Mouse (Mus musculus) CH12.LX (cell line): ENCODE data around the gene Mkln1. TPM values are rescaled to one million over a fixed set of nuclear protein-coding genes. Genes with fewer than 3 reads are reported as not detected.
A peak's percentile ranks its signal among the peaks of the same experiment; 100 is the strongest.

Experiments
- DNase-seq: peaks from one replicate; pipeline ENCODE4 v3.0.0-alpha.2; 2013; ENCODE audit errors: extremely low read depth
- H3K27ac ChIP-seq: 2 replicates; pipeline ENCODE4 v1.5.1; 2012; ENCODE audit warnings: low read depth, mild to moderate bottlenecking, control low read depth, moderate library complexity; ENCODE audit not compliant: insufficient read depth
- H3K27me3 ChIP-seq: replicated peaks from 2 replicates; pipeline ENCODE3; 2012; ENCODE audit warnings: inconsistent platforms
- H3K36me3 ChIP-seq, 2 experiments: replicated peaks in 1 of 2; 2 replicates each; pipeline versions ENCODE3 to v1.6.1; 2012; ENCODE audit warnings: inconsistent platforms in 1 of 2, low read length in 1 of 2, mild to moderate bottlenecking in 1 of 2, mixed read lengths in 1 of 2, moderate library complexity in 1 of 2; ENCODE audit not compliant: control insufficient read depth in 1 of 2, insufficient read depth in 1 of 2
- H3K4me1 ChIP-seq, 2 experiments: 2 replicates each; pipeline ENCODE4 v1.6.1; 2012; ENCODE audit warnings: inconsistent platforms in 1 of 2, moderate library complexity in 1 of 2; ENCODE audit not compliant: insufficient read depth in 2 of 2, control insufficient read depth in 1 of 2
- H3K4me2 ChIP-seq: 2 replicates; pipeline ENCODE4 v1.6.1; 2012; ENCODE audit warnings: low read depth, mild to moderate bottlenecking, control low read depth; ENCODE audit not compliant: poor library complexity, insufficient read depth, severe bottlenecking
- H3K4me3 ChIP-seq, 3 experiments: fragments of 150-350 bp in 1 of 3; sonication (generic) in 1 of 3; replicated peaks in 1 of 3; 2 replicates each; pipeline versions ENCODE3 to v1.5.1; 2011 to 2012; ENCODE audit warnings: low read depth in 2 of 3, low read length in 2 of 3, mild to moderate bottlenecking in 2 of 3, moderate library complexity in 2 of 3, control low read depth in 1 of 3, improper control_type of control experiment in 1 of 3, inconsistent platforms in 1 of 3, mixed read lengths in 1 of 3; ENCODE audit not compliant: poor library complexity in 1 of 3
- H3K79me2 ChIP-seq: replicated peaks from 2 replicates; pipeline ENCODE4 v1.6.1; 2012; ENCODE audit warnings: mild to moderate bottlenecking, moderate library complexity; ENCODE audit not compliant: control insufficient read depth, poor library complexity, insufficient read depth, severe bottlenecking; ENCODE audit errors: extremely low read depth
- H3K9ac ChIP-seq: 2 replicates; pipeline ENCODE4 v1.6.1; 2012; ENCODE audit warnings: low read depth, mild to moderate bottlenecking, control low read depth, moderate library complexity; ENCODE audit not compliant: insufficient read depth
- H3K9me3 ChIP-seq: replicated peaks from 2 replicates; pipeline ENCODE3; 2012; ENCODE audit warnings: low read length, inconsistent platforms, mixed read lengths
- BHLHE40 ChIP-seq: IDR thresholded peaks from 2 replicates; pipeline ENCODE4 v1.6.1; 2011; ENCODE audit warnings: mild to moderate bottlenecking, low read depth, low read length, improper control_type of control experiment
- CTCF ChIP-seq, 2 experiments: IDR thresholded peaks in 1 of 2; conservative IDR thresholded peaks in 1 of 2; 2 replicates each; pipeline ENCODE4 v1.5.1; 2011 to 2012; ENCODE audit warnings: low read depth in 2 of 2, low read length in 2 of 2, improper control_type of control experiment in 1 of 2, inconsistent platforms in 1 of 2, mild to moderate bottlenecking in 1 of 2, moderate library complexity in 1 of 2
- E2F4 ChIP-seq: IDR thresholded peaks from 2 replicates; pipeline ENCODE4 v1.6.1; 2011; ENCODE audit warnings: low read depth, low read length, improper control_type of control experiment; ENCODE audit not compliant: insufficient replicate concordance
- EP300 ChIP-seq: IDR thresholded peaks from 2 replicates; pipeline ENCODE4 v1.6.1; 2011; ENCODE audit warnings: low read length, improper control_type of control experiment
- ETS1 ChIP-seq: conservative IDR thresholded peaks from 2 replicates; pipeline ENCODE4 v1.6.1; 2012; ENCODE audit warnings: low read depth, mild to moderate bottlenecking, inconsistent platforms, low read length, improper control_type of control experiment, moderate library complexity
- IRF4 ChIP-seq: IDR thresholded peaks from 2 replicates; pipeline ENCODE4 v1.6.1; 2014; ENCODE audit warnings: low read depth, mild to moderate bottlenecking, inconsistent platforms, low read length, improper control_type of control experiment
- JUN ChIP-seq: IDR thresholded peaks from 2 replicates; pipeline ENCODE4 v1.6.1; 2011; ENCODE audit warnings: low read depth, mild to moderate bottlenecking, low read length, improper control_type of control experiment, moderate library complexity; ENCODE audit not compliant: insufficient read depth
- JUND ChIP-seq: conservative IDR thresholded peaks from 2 replicates; pipeline ENCODE4 v1.6.1; 2011; ENCODE audit warnings: low read depth, low read length, improper control_type of control experiment
- MAFK ChIP-seq: IDR thresholded peaks from 2 replicates; pipeline ENCODE4 v1.6.1; 2011; ENCODE audit warnings: low read length, improper control_type of control experiment; ENCODE audit not compliant: insufficient replicate concordance
- MAX ChIP-seq: IDR thresholded peaks from 2 replicates; pipeline ENCODE4 v1.6.1; 2011; ENCODE audit warnings: low read length, improper control_type of control experiment
- MAZ ChIP-seq: IDR thresholded peaks from 2 replicates; pipeline ENCODE4 v1.6.1; 2012; ENCODE audit warnings: low read depth, mild to moderate bottlenecking, inconsistent platforms, low read length, improper control_type of control experiment, moderate library complexity
- MEF2A ChIP-seq: IDR thresholded peaks from 2 replicates; pipeline ENCODE4 v1.6.1; 2014; ENCODE audit warnings: low read depth, mild to moderate bottlenecking, inconsistent platforms, low read length, improper control_type of control experiment, borderline replicate concordance
- NRF1 ChIP-seq: IDR thresholded peaks from 2 replicates; pipeline ENCODE4 v1.6.1; 2014; ENCODE audit warnings: low read depth, mild to moderate bottlenecking, inconsistent platforms, low read length, improper control_type of control experiment, moderate library complexity
- POLR2AphosphoS2 ChIP-seq: IDR thresholded peaks from 2 replicates; pipeline ENCODE4 v1.6.1; 2011; ENCODE audit warnings: low read depth, low read length, improper control_type of control experiment
- RAD21 ChIP-seq: IDR thresholded peaks from 2 replicates; pipeline ENCODE4 v1.6.1; 2011; ENCODE audit warnings: low read depth, mild to moderate bottlenecking, low read length, improper control_type of control experiment, moderate library complexity
- RCOR1 ChIP-seq: conservative IDR thresholded peaks from 2 replicates; pipeline ENCODE4 v1.6.1; 2012; ENCODE audit warnings: low read depth, mild to moderate bottlenecking, inconsistent platforms, low read length, improper control_type of control experiment
- SMC3 ChIP-seq: IDR thresholded peaks from 2 replicates; pipeline ENCODE4 v1.6.1; 2011; ENCODE audit warnings: low read depth, low read length, improper control_type of control experiment
- TCF12 ChIP-seq: IDR thresholded peaks from 2 replicates; pipeline ENCODE4 v1.6.1; 2014; ENCODE audit warnings: low read depth, mild to moderate bottlenecking, inconsistent platforms, low read length, improper control_type of control experiment
- UBTF ChIP-seq: IDR thresholded peaks from 2 replicates; pipeline ENCODE4 v1.6.1; 2012; ENCODE audit warnings: low read depth, mild to moderate bottlenecking, inconsistent platforms, low read length, improper control_type of control experiment, moderate library complexity
- ZKSCAN1 ChIP-seq: IDR thresholded peaks from 2 replicates; pipeline ENCODE4 v1.6.1; 2012; ENCODE audit warnings: low read depth, inconsistent platforms, low read length, improper control_type of control experiment, borderline replicate concordance
- ZMIZ1 ChIP-seq: IDR thresholded peaks from 2 replicates; pipeline ENCODE4 v1.6.1; 2012; ENCODE audit warnings: low read depth, mild to moderate bottlenecking, inconsistent platforms, low read length, improper control_type of control experiment
- ZNF384 ChIP-seq: IDR thresholded peaks from 2 replicates; pipeline ENCODE4 v1.6.1; 2012; ENCODE audit warnings: low read depth, low read length, improper control_type of control experiment, inconsistent platforms
- dilution Hi-C: fragments of 300-500 bp; cut with MboI; formaldehyde crosslinking; loops from 2 replicates; pipeline ENCODE4 v1.14.3; 2020; ENCODE audit warnings: low sequenced_read_pairs; ENCODE audit not compliant: extremely low pct_unique_long_range_greater_than_20kb, extremely low pct_ligation_motif_present
- in situ Hi-C: fragments of 300-500 bp; cut with MboI; formaldehyde crosslinking; loops from 3 replicates; pipeline ENCODE4 v1.14.3; 2019; ENCODE audit warnings: low sequenced_read_pairs, low pct_ligation_motif_present, low pct_unique_long_range_greater_than_20kb, mixed read lengths
- polyA plus RNA-seq: library from polyadenylated mRNA; unstranded; fragments of >175 nt; gene quantifications from 2 replicates; pipeline ENCODE4 v1.2.1, GENCODE M21; 2012; ENCODE audit warnings: low read depth; ENCODE audit not compliant: insufficient read length
- total RNA-seq, 2 experiments: library from RNA; depleted of rRNA; stranded (reverse); fragments of 300-350 nt in 1 of 2; fragments of >200 nt in 1 of 2; gene quantifications; 2 replicates each; pipeline ENCODE4 v1.2.3; 2012 to 2014

Gene Mkln1
- total and polyA plus RNA-seq, 3 experiments, result 79.6 to 127 (median 115) TPM

DNA sequence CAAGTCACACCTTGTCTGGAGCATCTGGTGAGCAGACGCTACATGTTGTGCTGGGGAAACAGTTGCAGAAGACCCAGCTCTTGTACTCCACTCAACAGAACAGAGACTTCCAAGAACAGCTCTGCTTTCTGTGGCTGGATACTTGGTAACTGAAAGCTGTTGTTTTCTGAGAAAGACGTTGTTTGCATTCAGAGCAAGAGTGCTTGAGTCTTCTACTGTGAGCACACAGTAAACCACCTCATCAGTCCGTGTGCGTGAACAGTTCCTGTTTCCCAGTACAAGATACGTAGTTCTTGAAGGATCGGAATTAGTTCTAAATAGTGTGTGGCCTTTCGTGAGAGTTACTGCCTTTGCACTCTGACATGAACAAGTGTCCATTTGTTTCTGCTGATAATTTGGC, 91.4 kb downstream of the Mkln1 start:
- Histone ChIP-seq H3K79me2 (no peaks in the 10 kb centered on the region), H3K27me3 (no peaks in the 10 kb centered on the region), H3K9ac (no peak overlapping the region), H3K4me3 (no peak overlapping the region), H3K27ac (no peak overlapping the region), H3K9me3 (no peaks in the 10 kb centered on the region), H3K4me1 (peaks cover 3 to 12% of the 10 kb centered on the region in 2 experiments; a peak in 3 of 4 replicates), H3K4me2 (no peak overlapping the region), H3K36me3 (peaks cover 8 to 34% of the 10 kb centered on the region in 2 experiments)
- dilution Hi-C loops, result no loop called here
- no peak for TF ChIP-seq ZKSCAN1
- TF ChIP-seq JUND, result no peak
- TF ChIP-seq CTCF (conservative IDR thresholded peaks at IDR 0.05 in 1 of 2, IDR thresholded peaks at IDR 0.05 in 1 of 2; ENCODE audit: low read depth in 2 of 2, low read length in 2 of 2), result no peak
- no peak for TF ChIP-seq MAZ
- TF ChIP-seq SMC3, result no peak
- TF ChIP-seq MAFK, result no peak
- no peak for TF ChIP-seq NRF1
- no peak for TF ChIP-seq ZMIZ1
- TF ChIP-seq IRF4, result no peak
- no peak for TF ChIP-seq RAD21
- in situ Hi-C loops, result no loop called here
- DNase-seq, result no peak

DNA sequence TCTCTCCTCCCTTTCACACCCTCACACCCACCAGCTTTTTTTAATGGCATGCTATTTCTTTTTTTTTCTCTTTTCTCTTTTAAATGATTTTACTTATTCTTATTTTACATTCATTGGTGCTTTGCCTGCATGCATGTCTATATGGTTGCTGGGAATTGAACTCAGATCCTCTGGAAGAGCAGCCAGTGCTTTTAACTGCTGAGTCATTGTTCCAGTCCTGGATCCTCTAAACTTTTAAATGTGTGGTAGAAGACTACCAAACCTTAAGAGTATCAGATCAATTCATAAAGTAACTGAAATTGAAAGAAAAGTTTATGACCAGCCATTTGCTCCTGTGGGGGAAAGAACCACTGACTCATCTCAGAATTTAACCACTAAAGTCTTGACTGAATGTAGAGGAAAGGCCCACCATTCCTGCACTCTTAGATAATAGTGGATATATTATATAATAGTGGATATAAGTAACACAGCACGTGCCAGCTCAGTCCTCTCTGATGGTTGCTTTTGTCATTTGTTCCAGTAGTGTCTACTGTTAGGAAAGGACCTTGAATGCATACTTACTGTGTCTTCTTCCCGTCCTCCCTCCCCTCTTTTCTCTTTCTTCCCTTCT, 96.7 kb downstream of the Mkln1 start:
- Histone ChIP-seq H3K4me3 (no peak overlapping the region), H3K9me3 (no peaks in the 10 kb centered on the region), H3K36me3 (peaks cover 5 to 24% of the 10 kb centered on the region in 2 experiments), H3K27ac (no peak overlapping the region), H3K79me2 (no peaks in the 10 kb centered on the region), H3K9ac (no peak overlapping the region), H3K27me3 (no peaks in the 10 kb centered on the region), H3K4me2 (peak overlapping the region; percentile 62), H3K4me1 (peaks cover 11 to 36% of the 10 kb centered on the region in 2 experiments)
- peak; percentile 78 for TF ChIP-seq MAZ
- no peak for TF ChIP-seq CTCF (conservative IDR thresholded peaks at IDR 0.05 in 1 of 2, IDR thresholded peaks at IDR 0.05 in 1 of 2; ENCODE audit: low read depth in 2 of 2, low read length in 2 of 2)
- TF ChIP-seq UBTF, result no peak
- peak; percentile 78 for TF ChIP-seq ETS1
- no peak for TF ChIP-seq SMC3
- no peak for TF ChIP-seq POLR2AphosphoS2
- TF ChIP-seq ZNF384, result 0 out of 2 replicates have a peak, but pooled peaks have one; percentile 15
- TF ChIP-seq IRF4, result peak; percentile 92
- TF ChIP-seq EP300, result peak; percentile 82
- peak; percentile 83 for TF ChIP-seq JUND
- TF ChIP-seq MAFK, result peak; percentile 92
- TF ChIP-seq JUN, result peak; percentile 79
- TF ChIP-seq E2F4, result no peak
- peak; percentile 51; the same call in 1 of the 2 replicates for TF ChIP-seq MAX
- peak; percentile 66 for TF ChIP-seq RCOR1
- peak; percentile 94 for TF ChIP-seq BHLHE40
- peak; percentile 33; the same call in 1 of the 2 replicates for TF ChIP-seq TCF12
- TF ChIP-seq MEF2A, result peak; percentile 26; the same call in 1 of the 2 replicates
- peak; percentile 60 for DNase-seq
- dilution Hi-C loops, result no loop called here
- in situ Hi-C loops, result no loop called here
